Mouse (Mus musculus) G1E (cell line): ENCODE data around the gene Myo1a.

Source experiments
- CTCF ChIP-seq: IDR thresholded peaks from 2 replicates; pipeline ENCODE4 v1.5.1; 2012; ENCODE audit warnings: low read depth, low read length, inconsistent platforms, mixed read lengths
- GATA1 ChIP-seq: IDR thresholded peaks from 2 replicates; pipeline ENCODE4 v1.6.1; 2012; ENCODE audit warnings: borderline replicate concordance, low read length, inconsistent platforms, mixed read lengths
- GATA2 ChIP-seq: IDR thresholded peaks from 2 replicates; pipeline ENCODE4 v1.6.1; 2012; ENCODE audit warnings: low read depth, low read length, inconsistent platforms, borderline replicate concordance

- TF ChIP-seq GATA1 (no peak), CTCF (no peak), GATA2 (no peak)
Observed at GRCm38 (mm10) chr10:127695775-127696174, 9.2 kb upstream of the Myo1a start.
